Mouse (Mus musculus) midbrain, postnatal 0 days (tissue): ENCODE measurements around the gene Zbtb5. TPM values are rescaled to one million over a fixed set of nuclear protein-coding genes. Genes with fewer than 3 reads are reported as not detected.

Experiments used
- ATAC-seq: fragments of 200-750 bp; cut with Nextera tagmentation; 2 replicates; pipeline ENCODE4 v1.8.0; 2017; ENCODE audit warnings: moderate number of reproducible peaks, mild to moderate bottlenecking, moderate TSS enrichment, moderate library complexity; ENCODE audit not compliant: low FRiP score
- DNase-seq: peaks from one replicate; pipeline ENCODE4 v3.0.0-alpha.2; 2015; ENCODE audit warnings: low spot score
- H3K27ac ChIP-seq: fragments of 300-500 bp; sonication (generic); 2 replicates; pipeline ENCODE4 v1.5.1; 2014; ENCODE audit warnings: low read depth, mild to moderate bottlenecking, low read length, mixed read lengths
- H3K27me3 ChIP-seq: fragments of 300-500 bp; sonication (generic); 2 replicates; pipeline ENCODE4 v1.6.1; 2014; ENCODE audit warnings: low read length, control low read depth, mixed read lengths; ENCODE audit not compliant: insufficient read depth
- H3K36me3 ChIP-seq: fragments of 300-500 bp; sonication (generic); 2 replicates; pipeline ENCODE4 v1.6.1; 2014; ENCODE audit warnings: low read length, control low read depth, mixed read lengths; ENCODE audit not compliant: insufficient read depth
- H3K4me1 ChIP-seq: fragments of 300-500 bp; sonication (generic); 2 replicates; pipeline ENCODE4 v1.6.1; 2014; ENCODE audit warnings: mild to moderate bottlenecking, control low read depth, antibody characterized with exemption, low read length, mixed read lengths; ENCODE audit not compliant: insufficient read depth
- H3K4me2 ChIP-seq: fragments of 300-500 bp; sonication (generic); 2 replicates; pipeline ENCODE4 v1.6.1; 2014; ENCODE audit warnings: low read depth, mild to moderate bottlenecking, low read length, mixed read lengths; ENCODE audit not compliant: poor library complexity, severe bottlenecking
- H3K4me3 ChIP-seq: fragments of 300-500 bp; sonication (generic); 2 replicates; pipeline ENCODE4 v1.5.1; 2014; ENCODE audit warnings: low read depth, mild to moderate bottlenecking, low read length, moderate library complexity
- H3K9ac ChIP-seq: fragments of 300-500 bp; sonication (generic); replicated peaks from 2 replicates; pipeline ENCODE4 v1.6.1; 2014; ENCODE audit warnings: mild to moderate bottlenecking, low read length, moderate library complexity, mixed read lengths; ENCODE audit not compliant: poor library complexity, severe bottlenecking
- H3K9me3 ChIP-seq: fragments of 300-500 bp; sonication (generic); 2 replicates; pipeline ENCODE4 v1.6.1; 2016; ENCODE audit warnings: low read length, control low read depth
- CTCF ChIP-seq: IDR thresholded peaks from 2 replicates; pipeline ENCODE4 v1.5.1; 2016; ENCODE audit warnings: antibody characterized with exemption, mild to moderate bottlenecking
- WGBS: fragments of 180-500 bp; shearing (Covaris S2); extraction: QIAGEN DNeasy Blood & Tissue Kit; methylation state at CpG from one replicate; pipeline ENCODE4 v1.1.7; 2014; 5-methylcytosine and 5-hydroxymethylcytosine counted together
- polyA plus RNA-seq: library from polyadenylated mRNA; unstranded; fragments of >200 nt; fragmentation: Nextera tagmentation; extraction: Ambion mirVana; gene quantifications from 2 replicates; pipeline ENCODE4 v1.2.1, GENCODE M21; 2015
- total RNA-seq: library from RNA; depleted of rRNA; stranded (reverse); fragments of >200 nt; gene quantifications from 2 replicates; pipeline ENCODE4 v1.2.3, GENCODE M21; 2014; rRNA removed

Zbtb5 gene
- total RNA-seq: 57.3 and 57.6 TPM in 2 replicates
- 34.4 and 35.9 TPM in 2 replicates for polyA plus RNA-seq

DNA sequence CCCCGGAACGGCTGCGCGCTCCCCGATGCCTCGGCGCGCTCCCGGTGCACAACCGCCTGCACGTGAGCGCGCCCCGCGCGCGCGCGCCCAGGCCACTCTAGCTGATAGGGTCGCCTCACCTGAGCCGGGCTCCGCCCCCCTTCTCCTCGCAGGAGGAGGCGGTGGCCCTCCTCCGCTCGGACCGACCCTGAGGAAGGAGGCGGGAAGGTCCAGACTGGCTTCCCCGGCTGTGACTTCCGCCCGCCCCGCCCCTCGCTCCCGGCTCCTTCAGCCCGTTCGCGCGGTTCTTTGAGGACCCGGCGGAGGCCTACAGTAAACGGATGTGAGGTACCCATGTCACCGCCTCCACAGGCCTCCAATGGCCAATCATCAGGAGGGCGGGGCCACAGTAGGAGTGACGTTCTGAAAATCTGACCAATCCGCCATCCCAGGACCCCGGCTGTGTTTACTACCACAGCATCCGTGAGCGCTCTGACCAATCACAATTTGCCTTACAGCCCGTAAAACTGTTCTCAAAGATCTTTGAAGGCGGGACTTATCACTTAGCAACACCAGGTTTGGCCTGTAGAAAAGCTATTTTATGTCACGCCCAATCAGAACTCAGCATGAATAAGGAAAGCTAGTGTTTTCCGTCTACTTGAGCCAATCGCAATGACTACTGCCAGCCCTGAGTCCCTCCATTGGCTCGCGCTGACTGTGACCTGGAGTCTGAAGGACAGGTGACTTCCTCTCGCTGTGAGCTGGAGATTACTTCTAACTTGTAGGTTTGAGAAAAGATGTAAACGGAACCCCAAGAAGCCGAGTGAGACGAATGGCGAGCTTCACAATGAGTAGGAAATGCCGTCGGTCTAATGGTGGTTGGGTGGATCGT, at the start of gene Zbtb5:
Zbtb5 (minus strand) TSS at position 308 of the 871 bp plus-strand sequence.
- Histone ChIP-seq H3K27me3 (no peaks in the 10 kb centered on the region), H3K36me3 (no peaks in the 10 kb centered on the region), H3K9ac (peak within 1 kb of the TSS; percentile 86), H3K27ac (peak within 1 kb of the TSS; percentile 86), H3K4me2 (peak within 1 kb of the TSS; percentile 86), H3K9me3 (no peaks in the 10 kb centered on the region), H3K4me1 (peaks cover 8% of the 10 kb centered on the region; the same call in 1 of the 2 replicates), H3K4me3 (peak within 1 kb of the TSS; percentile 68)
- ATAC-seq (peak; percentile 99), DNase-seq (peak; percentile 100)
- under 1% methylated on average over 55 of the region's 63 CpGs for WGBS
- no peak for TF ChIP-seq CTCF

DNA sequence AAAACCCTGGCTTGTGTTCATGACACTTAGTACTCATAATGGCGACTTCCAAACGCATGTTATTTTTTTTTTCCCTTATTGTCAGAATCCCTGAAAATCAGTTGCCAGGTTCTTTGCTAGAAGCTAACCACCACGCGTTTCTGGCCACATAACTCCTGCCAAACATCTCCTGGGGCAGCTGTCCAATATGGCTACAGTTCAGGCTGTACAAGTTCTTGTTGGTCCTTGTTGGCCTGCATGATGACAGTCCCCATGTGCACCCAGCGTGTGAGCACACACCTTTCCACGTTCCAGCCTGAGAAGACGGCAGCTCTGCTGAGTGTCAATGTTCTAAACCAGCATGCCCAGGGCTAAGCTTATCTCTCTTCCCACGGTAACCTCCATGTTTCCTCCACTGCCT, 43.2 kb upstream of the Zbtb5 start:
- H3K9ac ChIP-seq: 0 out of 2 replicates have a peak overlapping the region, but pooled peaks have one; percentile 2
- no peak for DNase-seq
- ATAC-seq: no peak
- H3K4me1 ChIP-seq: no peaks in the 10 kb centered on the region
- no peak overlapping the region for H3K4me3 ChIP-seq
- TF ChIP-seq CTCF: no peak
- no peak overlapping the region for H3K4me2 ChIP-seq
- H3K27ac ChIP-seq: no peak overlapping the region
- peaks cover 35% of the 10 kb centered on the region for H3K36me3 ChIP-seq
- no peaks in the 10 kb centered on the region for H3K9me3 ChIP-seq
- WGBS: 85% methylated on average over 8 of the region's 8 CpGs
- no peaks in the 10 kb centered on the region for H3K27me3 ChIP-seq

DNA sequence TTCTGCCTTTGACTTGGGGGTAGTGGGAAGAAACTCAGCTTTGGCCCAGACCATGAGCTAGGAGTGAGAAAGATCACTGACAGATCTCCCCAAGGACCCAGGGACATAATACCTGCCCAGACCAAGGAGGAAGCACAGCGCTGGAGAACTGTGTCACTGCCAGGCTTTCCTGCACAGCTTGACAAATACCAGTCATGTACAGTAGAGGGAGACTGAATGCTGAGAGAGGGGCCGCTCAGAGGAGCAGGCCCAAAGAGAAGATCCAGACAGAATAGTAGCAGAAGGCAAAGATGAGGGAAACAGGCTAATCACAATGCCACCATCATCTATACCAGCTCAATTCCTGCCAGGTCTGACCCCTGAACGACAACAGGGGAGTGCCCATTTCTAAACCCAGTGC, 42.6 kb upstream of the Zbtb5 start:
- WGBS: 62% methylated on average over 3 of the region's 3 CpGs
- TF ChIP-seq CTCF: peak; percentile 71
- H3K9ac ChIP-seq: no peak overlapping the region
- no peak overlapping the region for H3K4me3 ChIP-seq
- H3K36me3 ChIP-seq: peaks cover 30% of the 10 kb centered on the region
- no peaks in the 10 kb centered on the region for H3K9me3 ChIP-seq
- H3K4me1 ChIP-seq: no peaks in the 10 kb centered on the region
- H3K27me3 ChIP-seq: no peaks in the 10 kb centered on the region
- H3K4me2 ChIP-seq: no peak overlapping the region
- no peak overlapping the region for H3K27ac ChIP-seq
- DNase-seq: peak; percentile 36
- ATAC-seq: no peak

DNA sequence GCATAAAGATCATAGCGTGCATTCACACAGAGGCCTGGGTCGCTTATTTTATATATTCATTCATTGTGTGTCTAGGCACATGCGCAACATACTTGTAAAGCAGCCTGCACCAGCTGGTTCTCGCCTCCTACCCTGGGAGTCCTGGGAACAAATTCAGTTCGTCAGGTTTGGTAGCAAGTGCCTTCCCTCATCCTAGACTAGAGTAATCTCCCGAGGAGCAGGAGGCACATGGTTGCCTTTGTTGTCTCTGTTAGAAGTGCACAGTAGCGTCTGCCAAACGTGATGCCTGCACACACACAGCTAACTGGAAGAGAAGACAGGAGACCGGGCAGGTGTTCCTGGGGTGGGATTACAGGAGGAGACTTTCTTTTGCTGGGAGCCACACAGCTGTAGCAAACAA, 35.7 kb upstream of the Zbtb5 start:
- H3K4me2 ChIP-seq: no peak overlapping the region
- DNase-seq: peak; percentile 32
- no peak overlapping the region for H3K9ac ChIP-seq
- no peaks in the 10 kb centered on the region for H3K4me1 ChIP-seq
- peaks cover 42% of the 10 kb centered on the region for H3K36me3 ChIP-seq
- no peak overlapping the region; the same call in 1 of the 2 replicates for H3K27ac ChIP-seq
- no peaks in the 10 kb centered on the region for H3K9me3 ChIP-seq
- 46% methylated on average over 9 of the region's 9 CpGs for WGBS
- no peak for ATAC-seq
- H3K27me3 ChIP-seq: no peaks in the 10 kb centered on the region
- no peak overlapping the region for H3K4me3 ChIP-seq
- TF ChIP-seq CTCF: no peak

DNA sequence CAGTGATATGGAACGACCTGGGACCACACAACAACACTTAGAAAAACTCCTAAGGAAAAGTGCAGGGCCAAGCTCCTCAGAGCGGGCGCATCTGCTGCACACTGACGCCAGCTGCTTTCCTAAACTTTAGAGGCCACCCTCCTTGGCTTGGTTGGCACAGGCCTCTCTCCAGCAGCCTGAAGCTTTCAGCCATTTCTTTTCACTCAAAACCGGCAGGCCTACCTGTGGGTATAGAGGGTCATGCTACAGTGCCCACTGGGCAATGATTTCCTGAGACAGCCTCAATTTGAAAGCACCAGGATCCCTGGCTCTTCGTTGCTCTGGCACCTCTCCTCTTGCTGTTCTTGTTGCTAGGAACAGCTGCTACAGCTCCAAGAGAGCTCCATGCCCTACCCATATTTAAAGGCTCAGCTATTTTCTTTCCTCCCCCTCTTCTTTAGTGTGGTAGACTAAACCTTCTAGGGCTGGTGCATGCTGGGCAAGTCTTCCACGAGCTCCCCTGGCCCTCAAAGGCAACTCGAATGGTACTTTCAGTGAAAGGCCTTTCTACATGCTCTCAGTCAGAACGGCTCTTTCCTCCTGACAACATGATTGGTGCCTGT, 35.2 kb upstream of the Zbtb5 start:
- peak; percentile 65 for DNase-seq
- H3K4me2 ChIP-seq: no peak overlapping the region
- ATAC-seq: no peak
- H3K4me1 ChIP-seq: no peaks in the 10 kb centered on the region
- H3K36me3 ChIP-seq: peaks cover 42% of the 10 kb centered on the region
- no peak overlapping the region for H3K9ac ChIP-seq
- no peaks in the 10 kb centered on the region for H3K27me3 ChIP-seq
- H3K4me3 ChIP-seq: no peak overlapping the region
- no peak for TF ChIP-seq CTCF
- no peak overlapping the region for H3K27ac ChIP-seq
- no peaks in the 10 kb centered on the region for H3K9me3 ChIP-seq
- WGBS: 70% methylated on average over 9 of the region's 9 CpGs

DNA sequence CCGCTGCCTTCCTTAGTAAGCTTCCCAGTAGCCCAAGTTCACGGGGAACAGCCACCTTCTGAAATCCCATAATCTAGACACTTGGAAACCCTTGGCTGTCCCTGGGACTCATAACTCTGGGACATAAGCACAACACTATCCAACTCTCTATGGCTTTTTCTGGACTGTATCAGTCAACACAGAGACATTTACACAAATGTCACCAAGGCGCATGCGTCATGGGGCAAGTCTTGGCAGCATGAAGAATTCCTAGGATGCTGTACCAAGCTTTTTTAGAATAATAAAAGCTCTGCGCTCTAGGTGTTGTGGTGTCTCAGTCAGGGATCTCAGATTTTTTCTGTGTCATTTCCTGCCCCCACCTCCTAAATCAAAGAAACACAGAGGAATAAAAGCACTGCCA, 34.5 kb upstream of the Zbtb5 start:
- Histone ChIP-seq H3K27ac (no peak overlapping the region), H3K9me3 (no peaks in the 10 kb centered on the region), H3K36me3 (peaks cover 46% of the 10 kb centered on the region), H3K27me3 (no peaks in the 10 kb centered on the region), H3K4me3 (no peak overlapping the region), H3K4me2 (no peak overlapping the region), H3K4me1 (no peaks in the 10 kb centered on the region), H3K9ac (no peak overlapping the region)
- TF ChIP-seq CTCF: no peak
- no peak for ATAC-seq
- 93% methylated on average over 5 of the region's 5 CpGs for WGBS
- DNase-seq: no peak
